Mouse (Mus musculus) liver, embryonic 14.5 days (tissue): Measurements from ENCODE around the gene Hyls1. TPM values are rescaled to one million over a fixed set of nuclear protein-coding genes. Genes with fewer than 3 reads are reported as not detected.

ENCODE experiments used
- ATAC-seq: fragments of 200-750 bp; cut with Nextera tagmentation; 2 replicates; pipeline ENCODE4 v1.8.0; 2017; ENCODE audit warnings: moderate number of reproducible peaks, mild to moderate bottlenecking, moderate library complexity; ENCODE audit not compliant: insufficient read depth
- DNase-seq, 3 experiments: peaks; one replicate each; pipeline ENCODE4 v3.0.0-alpha.2; 2012 to 2013; ENCODE audit warnings: low read depth in 3 of 3, low spot score in 3 of 3
- H3K27ac ChIP-seq: fragments of 300-500 bp; sonication (generic); 2 replicates; pipeline ENCODE4 v1.5.1; 2014; ENCODE audit warnings: moderate library complexity, mild to moderate bottlenecking, control low read depth, inconsistent platforms
- H3K27me3 ChIP-seq: fragments of 300-500 bp; sonication (generic); 2 replicates; pipeline ENCODE4 v1.6.1; 2014; ENCODE audit warnings: mild to moderate bottlenecking, low read length, moderate library complexity; ENCODE audit not compliant: control insufficient read depth, insufficient read depth
- H3K36me3 ChIP-seq: fragments of 300-500 bp; sonication (generic); replicated peaks from 2 replicates; pipeline ENCODE4 v1.6.1; 2014; ENCODE audit warnings: low read depth; ENCODE audit not compliant: control insufficient read depth, insufficient read depth
- H3K4me1 ChIP-seq, 2 experiments: fragments of 200-500 bp in 1 of 2; fragments of 300-500 bp in 1 of 2; sonication (generic) in 1 of 2; replicated peaks; 2 replicates each; pipeline ENCODE4 v1.6.1; 2012 to 2014; ENCODE audit warnings: antibody characterized with exemption in 1 of 2, inconsistent platforms in 1 of 2, low read length in 1 of 2; ENCODE audit not compliant: control insufficient read depth in 2 of 2, insufficient read depth in 2 of 2
- H3K4me2 ChIP-seq: fragments of 300-500 bp; sonication (generic); 2 replicates; pipeline ENCODE4 v1.6.1; 2014; ENCODE audit warnings: low read depth, mild to moderate bottlenecking, control low read depth, moderate library complexity
- H3K4me3 ChIP-seq, 2 experiments: fragments of 200-500 bp in 1 of 2; fragments of 300-500 bp in 1 of 2; sonication (generic) in 1 of 2; 2 replicates each; pipeline ENCODE4 v1.5.1; 2012 to 2014; ENCODE audit warnings: low read depth in 2 of 2, low read length in 2 of 2, mild to moderate bottlenecking in 2 of 2, control low read depth in 1 of 2, inconsistent platforms in 1 of 2, moderate library complexity in 1 of 2; ENCODE audit not compliant: insufficient read depth in 1 of 2
- H3K9ac ChIP-seq: fragments of 300-500 bp; sonication (generic); replicated peaks from 2 replicates; pipeline ENCODE4 v1.6.1; 2014; ENCODE audit warnings: mild to moderate bottlenecking, control low read depth, moderate library complexity
- H3K9me3 ChIP-seq: fragments of 300-500 bp; sonication (generic); 2 replicates; pipeline ENCODE4 v1.6.1; 2016; ENCODE audit warnings: low read length, mixed read lengths; ENCODE audit not compliant: control insufficient read depth
- CTCF ChIP-seq: IDR thresholded peaks from 2 replicates; pipeline ENCODE4 v1.5.1; 2016; ENCODE audit warnings: antibody characterized with exemption, low read depth, control low read depth
- EP300 ChIP-seq: IDR thresholded peaks from 2 replicates; pipeline ENCODE4 v1.6.1; 2016; ENCODE audit warnings: antibody characterized with exemption, low read depth
- WGBS: fragments of 180-500 bp; shearing (Covaris S2); extraction: QIAGEN DNeasy Blood & Tissue Kit; methylation state at CpG from one replicate; pipeline ENCODE4 v1.1.7; 2014; ENCODE audit not compliant: insufficient replicate concordance; 5-methylcytosine and 5-hydroxymethylcytosine counted together
- polyA plus RNA-seq, 2 experiments: library from polyadenylated mRNA; depleted of rRNA in 1 of 2; stranded (reverse) in 1 of 2; unstranded in 1 of 2; fragments of >200 nt; fragmentation: Nextera tagmentation in 1 of 2; extraction: Ambion mirVana in 1 of 2; gene quantifications; 2 replicates each; pipeline versions ENCODE4 v1.2.1 to v1.2.3; 2012 to 2014

Gene Hyls1
- polyA plus RNA-seq, 2 experiments: 3.9 to 8.6 TPM

DNA sequence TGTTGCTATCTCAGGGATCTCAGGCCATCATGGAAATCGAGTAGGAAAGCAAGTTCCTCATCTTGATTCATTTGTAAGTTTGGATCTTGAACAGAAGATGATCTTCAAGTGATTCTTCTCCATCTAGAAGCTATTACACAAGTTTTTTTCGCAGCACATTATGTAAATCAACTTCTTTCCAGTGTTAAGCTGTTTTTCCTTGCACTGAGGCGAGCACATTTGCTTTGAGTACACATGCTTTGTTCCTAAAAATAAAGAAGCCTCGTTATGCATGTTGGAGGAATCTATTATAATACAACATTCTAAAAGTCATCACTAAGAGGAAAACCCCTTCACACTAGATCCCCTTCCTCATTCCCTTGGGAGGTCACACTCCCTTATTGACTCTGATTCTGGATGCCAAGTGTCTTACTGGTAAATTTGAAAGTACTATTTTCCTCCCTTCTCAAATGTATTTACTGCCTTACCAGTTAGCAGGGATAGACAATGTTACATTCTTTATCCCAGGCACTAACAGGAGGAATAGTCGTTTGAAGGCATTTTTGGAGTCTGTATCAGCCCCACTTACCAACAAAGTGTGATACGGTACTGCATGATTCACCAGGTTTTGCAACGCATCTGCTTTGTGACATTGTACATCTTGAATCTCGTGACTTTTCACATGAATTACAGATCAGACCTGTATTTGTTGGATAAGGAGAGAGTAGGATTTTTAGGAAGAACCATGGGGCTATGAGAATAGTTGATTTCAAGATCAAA is 37.6 kb upstream of the Hyls1 start:
- Histone ChIP-seq H3K27ac (no peak overlapping the region), H3K27me3 (no peaks in the 10 kb centered on the region)

DNA sequence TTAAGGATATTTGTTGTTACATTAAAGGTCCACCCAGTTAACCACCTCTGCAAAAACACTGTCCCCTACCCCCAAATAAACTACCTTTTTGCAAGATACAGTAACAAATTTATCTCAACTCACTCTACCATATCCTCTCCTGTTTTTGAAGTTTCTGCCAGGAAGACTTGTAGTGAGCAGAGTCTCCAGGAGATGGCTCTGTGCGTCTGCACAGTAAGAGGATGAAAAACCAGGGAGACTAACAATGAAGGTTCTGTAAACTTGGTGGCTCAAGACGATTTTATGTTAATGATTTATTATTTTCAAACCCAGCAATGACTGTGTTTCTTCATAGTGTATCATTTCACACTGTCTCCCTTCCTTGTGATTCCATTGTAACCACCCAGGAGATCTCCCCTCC is 22.7 kb upstream of the Hyls1 start:
- 11% methylated on average over 2 of the region's 2 CpGs for WGBS

More for the DNA sequence above, 37.6 kb upstream of the Hyls1 start:
- no peak overlapping the region for H3K4me3 ChIP-seq
- H3K9me3 ChIP-seq: no peaks in the 10 kb centered on the region
- ATAC-seq: no peak
- no peaks in the 10 kb centered on the region for H3K36me3 ChIP-seq
- 44% methylated on average over 8 of the region's 8 CpGs for WGBS
- no peaks in the 10 kb centered on the region for H3K4me1 ChIP-seq
- H3K9ac ChIP-seq: no peak overlapping the region
- DNase-seq: no peak
- TF ChIP-seq CTCF (no peak), EP300 (no peak)
- no peak overlapping the region for H3K4me2 ChIP-seq

DNA sequence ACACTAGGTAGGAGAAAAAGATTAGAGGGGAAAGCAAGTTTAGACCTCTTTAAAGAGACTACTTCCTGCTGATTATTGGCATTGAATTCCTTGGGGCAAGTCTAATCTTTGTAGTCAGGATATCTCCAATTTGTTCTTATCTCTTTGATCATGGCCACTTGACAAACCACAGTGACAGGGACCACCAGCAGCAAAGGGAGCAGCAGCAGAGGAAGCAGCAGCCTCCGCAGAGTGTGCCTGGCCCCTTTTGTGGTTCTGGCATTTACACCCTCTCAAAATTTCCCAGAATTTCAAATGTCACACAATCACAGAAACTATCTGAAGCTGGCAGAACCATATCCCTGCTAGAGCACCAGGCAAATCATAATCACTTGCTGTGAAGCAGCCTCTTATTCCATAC is 17.5 kb upstream of the Hyls1 start:
- H3K9ac ChIP-seq: no peak overlapping the region
- no peaks in the 10 kb centered on the region for H3K36me3 ChIP-seq
- no peak overlapping the region for H3K4me3 ChIP-seq
- no peaks in the 10 kb centered on the region for H3K4me1 ChIP-seq
- DNase-seq (no peak), ATAC-seq (no peak)
- no peak overlapping the region for H3K27ac ChIP-seq
- H3K9me3 ChIP-seq: no peaks in the 10 kb centered on the region
- WGBS: 6% methylated on average over 1 of the region's 1 CpGs
- TF ChIP-seq EP300: no peak
- TF ChIP-seq CTCF: no peak
- no peak overlapping the region for H3K4me2 ChIP-seq
- no peaks in the 10 kb centered on the region for H3K27me3 ChIP-seq

More for the DNA sequence above, 22.7 kb upstream of the Hyls1 start:
- ATAC-seq (no peak), DNase-seq (no peak)
- TF ChIP-seq EP300 (no peak), CTCF (peak; percentile 21; the same call in 1 of the 2 replicates)
- H3K4me2 ChIP-seq: no peak overlapping the region
- no peaks in the 10 kb centered on the region for H3K36me3 ChIP-seq
- H3K9ac ChIP-seq: no peak overlapping the region
- H3K27ac ChIP-seq: no peak overlapping the region
- H3K9me3 ChIP-seq: no peaks in the 10 kb centered on the region
- no peak overlapping the region for H3K4me3 ChIP-seq
- no peaks in the 10 kb centered on the region for H3K4me1 ChIP-seq
- H3K27me3 ChIP-seq: no peaks in the 10 kb centered on the region

DNA sequence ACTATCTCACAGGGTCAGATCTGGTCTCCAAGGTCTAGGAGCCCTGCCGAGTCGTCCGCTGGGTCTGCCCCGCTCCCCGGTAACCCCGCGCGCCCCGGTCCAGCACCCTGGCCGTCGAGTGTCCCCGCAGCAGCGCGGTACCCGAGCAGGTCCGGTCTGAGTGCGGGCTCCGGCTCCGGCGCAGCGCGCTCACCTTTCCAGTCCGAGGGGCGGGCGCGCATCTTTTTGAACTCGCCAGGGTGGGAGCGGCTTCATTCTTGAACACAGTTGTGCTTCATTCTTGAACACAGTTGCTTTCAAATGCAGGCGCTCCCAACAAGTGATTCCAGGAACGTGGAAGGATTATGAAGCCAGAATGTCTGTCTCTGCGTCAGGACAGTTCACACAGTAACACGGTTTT is 4.2 kb upstream of the Hyls1 start:
- no peak for ATAC-seq
- no peak for TF ChIP-seq EP300
- TF ChIP-seq CTCF: no peak
- no peak for DNase-seq
- no peaks in the 10 kb centered on the region for H3K36me3 ChIP-seq
- no peak overlapping the region for H3K4me2 ChIP-seq
- no peaks in the 10 kb centered on the region for H3K9me3 ChIP-seq
- no peak overlapping the region for H3K4me3 ChIP-seq
- H3K27me3 ChIP-seq: peaks cover 9% of the 10 kb centered on the region
- WGBS: 8% methylated on average over 32 of the region's 32 CpGs
- H3K27ac ChIP-seq: no peak overlapping the region
- H3K9ac ChIP-seq: no peak overlapping the region
- peaks cover 0 to 4% of the 10 kb centered on the region in 2 experiments; a peak in 2 of 4 replicates for H3K4me1 ChIP-seq

DNA sequence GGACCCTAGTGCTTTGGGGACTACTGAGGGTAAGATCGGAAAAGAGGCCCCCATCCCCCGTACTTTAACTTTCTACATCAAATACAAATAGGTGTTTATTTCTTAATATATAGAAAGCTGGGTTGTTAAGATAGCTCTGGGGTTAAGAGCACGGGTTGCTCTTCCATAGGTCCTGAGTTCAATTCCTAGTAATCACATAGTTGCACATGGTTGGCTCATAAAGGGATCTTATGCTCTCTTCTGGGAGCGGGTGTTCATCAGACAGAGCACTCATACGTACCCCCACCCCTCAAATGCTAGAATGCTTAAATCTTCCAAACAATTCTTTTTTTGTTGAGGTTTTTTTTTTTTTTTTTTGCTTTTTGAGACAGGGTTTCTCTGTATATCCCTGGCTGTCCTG is 465 bp upstream of the Hyls1 start:
- peaks cover 0 to 4% of the 10 kb centered on the region in 2 experiments; a peak in 2 of 4 replicates for H3K4me1 ChIP-seq
- H3K4me2 ChIP-seq: peak overlapping the region; percentile 84
- H3K4me3 ChIP-seq: peak overlapping the region; percentile 74 to 99; a peak in 3 of 4 replicates
- ATAC-seq (no peak), DNase-seq (no peak)
- 6% methylated on average over 5 of the region's 5 CpGs for WGBS
- no peak overlapping the region for H3K27ac ChIP-seq
- peaks cover 22% of the 10 kb centered on the region for H3K36me3 ChIP-seq
- H3K9ac ChIP-seq: peak overlapping the region; percentile 59
- H3K9me3 ChIP-seq: no peaks in the 10 kb centered on the region
- peaks cover 9% of the 10 kb centered on the region for H3K27me3 ChIP-seq
- TF ChIP-seq CTCF (no peak), EP300 (no peak)
